Mouse (Mus musculus): ENCODE data around the gene Bub3. TPM values are rescaled to one million over a fixed set of nuclear protein-coding genes. Genes with fewer than 3 reads are reported as not detected.

The Bub3 gene
- total and polyA plus RNA-seq, 3 experiments = 168 to 321 (median 212) TPM

DNA sequence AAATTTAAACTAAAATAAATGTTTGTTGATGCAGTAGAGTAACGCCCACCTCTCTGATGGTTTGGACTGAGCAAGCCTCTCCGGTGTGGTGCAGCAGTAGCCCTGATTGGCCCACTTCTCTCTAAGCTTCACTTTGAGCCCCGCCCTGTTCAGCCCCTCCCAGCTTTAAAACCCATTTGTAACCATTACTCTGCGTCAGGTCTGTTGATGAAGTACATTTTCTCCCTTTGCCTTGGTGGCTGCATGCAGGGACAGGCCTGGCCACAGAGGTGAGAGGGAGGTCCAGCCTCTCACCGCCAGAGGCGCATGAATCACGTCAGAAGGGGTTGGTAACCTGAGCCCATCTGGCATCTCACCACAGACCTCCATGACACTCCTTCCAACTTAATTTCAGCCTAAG is 49.7 kb downstream of the Bub3 start:
- no peak for TF ChIP-seq KAT2A (conservative IDR thresholded peaks at IDR 0.05; ENCODE audit: low read depth, low read length)
- no peak for TF ChIP-seq GABPA (IDR thresholded peaks at IDR 0.05; ENCODE audit: low read depth, low read length)
- no peak for TF ChIP-seq ZC3H11A (IDR thresholded peaks at IDR 0.05; ENCODE audit: low read depth, low read length)
- no peak for TF ChIP-seq USF1 (IDR thresholded peaks at IDR 0.05; ENCODE audit: low read depth, low read length)
- no peak for TF ChIP-seq RAD21 (IDR thresholded peaks at IDR 0.05; ENCODE audit: low read depth, low read length)
- no peak for TF ChIP-seq TCF12 (IDR thresholded peaks at IDR 0.05; ENCODE audit: low read depth, low read length)
- TF ChIP-seq SIN3A (IDR thresholded peaks at IDR 0.05; ENCODE audit: low read length) = no peak
- no peak for DNase-seq (ENCODE audit: low read depth, low spot score)
- no peaks in the 10 kb centered on the region for H3K27me3 ChIP-seq (ENCODE audit: control insufficient read depth in 1 of 2, insufficient read depth in 2 of 2, low read length in 2 of 2)

More for the DNA sequence above, 49.7 kb downstream of the Bub3 start:
- H3K9ac ChIP-seq (ENCODE audit: control insufficient read depth, low read depth, low read length, poor library complexity, severe bottlenecking) = no peak overlapping the region
- H3K79me2 ChIP-seq (ENCODE audit: control insufficient read depth, insufficient read depth, low read length, poor library complexity) = no peaks in the 10 kb centered on the region
- no peaks in the 10 kb centered on the region for H3K4me1 ChIP-seq (ENCODE audit: control insufficient read depth in 1 of 2, insufficient read depth in 2 of 2, low read length in 2 of 2)
- H3K36me3 ChIP-seq (ENCODE audit: control insufficient read depth in 1 of 2, insufficient read depth in 2 of 2, low read length in 2 of 2) = no peaks in the 10 kb centered on the region
- no peaks in the 10 kb centered on the region for H3K9me3 ChIP-seq (replicated peaks; ENCODE audit: insufficient read depth, low read length)
- no peak overlapping the region for H3K4me3 ChIP-seq (ENCODE audit: control insufficient read depth in 1 of 2, insufficient read depth in 1 of 2, low read depth in 2 of 2, low read length in 2 of 2)
- no peak overlapping the region for H3K27ac ChIP-seq (ENCODE audit: control insufficient read depth, low read depth, low read length)

Other genes with a start within 250 kb of the Bub3 start
- not detected in 2 replicates for gene Cuzd1, start 237.9 kb upstream of the Bub3 start, total RNA-seq (2012; rRNA removed)
- not detected for gene Cuzd1, start 237.9 kb upstream of the Bub3 start, polyA plus RNA-seq (2012; ENCODE audit: insufficient read depth in 1 of 2, insufficient read length in 2 of 2, low read depth in 1 of 2, low replicate concordance in 2 of 2, missing spikeins in 1 of 2)
- gene Fam24b, start 230.7 kb upstream of the Bub3 start, total RNA-seq (2012; rRNA removed) = not detected in 2 replicates
- under 1 TPM in 1 of 2 experiments, not detected in 1; 0.11 TPM for gene Fam24b, start 230.7 kb upstream of the Bub3 start, polyA plus RNA-seq (2012; ENCODE audit: insufficient read depth in 1 of 2, insufficient read length in 2 of 2, low read depth in 1 of 2, low replicate concordance in 2 of 2, missing spikeins in 1 of 2)
- not detected in 2 replicates for gene Fam24a, start 226.4 kb upstream of the Bub3 start, total RNA-seq (2012; rRNA removed)
- gene Fam24a, start 226.4 kb upstream of the Bub3 start, polyA plus RNA-seq (2012; ENCODE audit: insufficient read depth in 1 of 2, insufficient read length in 2 of 2, low read depth in 1 of 2, low replicate concordance in 2 of 2, missing spikeins in 1 of 2) = not detected
- 16.7 and 18.0 TPM in 2 replicates for gene 2310057M21Rik, start 197.5 kb upstream of the Bub3 start, total RNA-seq (2012; rRNA removed)
- 10 to 100 TPM in 1 of 2 experiments, not detected in 1; 33.0 TPM for gene 2310057M21Rik, start 197.5 kb upstream of the Bub3 start, polyA plus RNA-seq (2012; ENCODE audit: insufficient read depth in 1 of 2, insufficient read length in 2 of 2, low read depth in 1 of 2, low replicate concordance in 2 of 2, missing spikeins in 1 of 2)
- gene Pstk, start 189.1 kb upstream of the Bub3 start, total RNA-seq (2012; rRNA removed) = 36.1 and 42.5 TPM in 2 replicates
- gene Pstk, start 189.1 kb upstream of the Bub3 start, polyA plus RNA-seq (2012; ENCODE audit: insufficient read depth in 1 of 2, insufficient read length in 2 of 2, low read depth in 1 of 2, low replicate concordance in 2 of 2, missing spikeins in 1 of 2) = 10 to 100 TPM in 1 of 2 experiments, not detected in 1; 57.5 TPM
- gene Ikzf5, start 149.7 kb upstream of the Bub3 start, total RNA-seq (2012; rRNA removed) = 8.3 and 8.8 TPM in 2 replicates
- 10 to 100 TPM; 28.5 to 65.4 TPM for gene Ikzf5, start 149.7 kb upstream of the Bub3 start, polyA plus RNA-seq (2012; ENCODE audit: insufficient read depth in 1 of 2, insufficient read length in 2 of 2, low read depth in 1 of 2, low replicate concordance in 2 of 2, missing spikeins in 1 of 2)
- gene Acadsb, start 149.6 kb upstream of the Bub3 start, total RNA-seq (2012; rRNA removed) = 11.3 and 11.4 TPM in 2 replicates
- 10 to 100 TPM in 1 of 2 experiments, not detected in 1; 20.7 TPM for gene Acadsb, start 149.6 kb upstream of the Bub3 start, polyA plus RNA-seq (2012; ENCODE audit: insufficient read depth in 1 of 2, insufficient read length in 2 of 2, low read depth in 1 of 2, low replicate concordance in 2 of 2, missing spikeins in 1 of 2)
- not detected in 2 replicates for gene Hmx3, start 17.4 kb upstream of the Bub3 start, total RNA-seq (2012; rRNA removed)
- not detected for gene Hmx3, start 17.4 kb upstream of the Bub3 start, polyA plus RNA-seq (2012; ENCODE audit: insufficient read depth in 1 of 2, insufficient read length in 2 of 2, low read depth in 1 of 2, low replicate concordance in 2 of 2, missing spikeins in 1 of 2)
- gene Hmx2, start 11.4 kb upstream of the Bub3 start, total RNA-seq (2012; rRNA removed) = 1.9 and 2.9 TPM in 2 replicates
- 1 to 10 TPM in 1 of 2 experiments, not detected in 1; 6.4 TPM for gene Hmx2, start 11.4 kb upstream of the Bub3 start, polyA plus RNA-seq (2012; ENCODE audit: insufficient read depth in 1 of 2, insufficient read length in 2 of 2, low read depth in 1 of 2, low replicate concordance in 2 of 2, missing spikeins in 1 of 2)